Mouse (Mus musculus): ENCODE data around the gene Slc41a1. TPM values are rescaled to one million over a fixed set of nuclear protein-coding genes. Genes with fewer than 3 reads are reported as not detected.
A peak's percentile ranks its signal among the peaks of the same experiment; 100 is the strongest.

The Slc41a1 gene
- total and polyA plus RNA-seq, 3 experiments, result 43.4 to 69.5 (median 65.9) TPM

GRCm38 (mm10) chr1:131822292-131822691, 5.0 kb upstream of the Slc41a1 start:
- Histone ChIP-seq H3K36me3 (ENCODE audit: control insufficient read depth, insufficient read depth, low read length) (no peaks in the 10 kb centered on the region), H3K4me3 (no peak overlapping the region), H3K27me3 (ENCODE audit: control insufficient read depth, insufficient read depth, low read length) (no peaks in the 10 kb centered on the region), H3K9ac (ENCODE audit: low read depth, low read length) (no peak overlapping the region), H3K79me2 (replicated peaks; ENCODE audit: control insufficient read depth, insufficient read depth, low read length) (no peaks in the 10 kb centered on the region), H3K4me1 (ENCODE audit: control insufficient read depth, insufficient read depth, low read length) (no peaks in the 10 kb centered on the region; the same call in 1 of the 2 replicates), H3K27ac (no peak overlapping the region)
- 82% methylated on average over 8 of the region's 8 CpGs for WGBS
- no peak for TF ChIP-seq CTCF (IDR thresholded peaks at IDR 0.05)
- no peak for TF ChIP-seq EP300 (IDR thresholded peaks at IDR 0.05; ENCODE audit: insufficient read depth, low read depth, low read length)
- TF ChIP-seq POLR2A (IDR thresholded peaks at IDR 0.05; ENCODE audit: insufficient read depth, low read depth, low read length), result no peak
- DNase-seq, result no peak
- intact Hi-C loops (cut with DNase I), result no loop called here

DNA sequence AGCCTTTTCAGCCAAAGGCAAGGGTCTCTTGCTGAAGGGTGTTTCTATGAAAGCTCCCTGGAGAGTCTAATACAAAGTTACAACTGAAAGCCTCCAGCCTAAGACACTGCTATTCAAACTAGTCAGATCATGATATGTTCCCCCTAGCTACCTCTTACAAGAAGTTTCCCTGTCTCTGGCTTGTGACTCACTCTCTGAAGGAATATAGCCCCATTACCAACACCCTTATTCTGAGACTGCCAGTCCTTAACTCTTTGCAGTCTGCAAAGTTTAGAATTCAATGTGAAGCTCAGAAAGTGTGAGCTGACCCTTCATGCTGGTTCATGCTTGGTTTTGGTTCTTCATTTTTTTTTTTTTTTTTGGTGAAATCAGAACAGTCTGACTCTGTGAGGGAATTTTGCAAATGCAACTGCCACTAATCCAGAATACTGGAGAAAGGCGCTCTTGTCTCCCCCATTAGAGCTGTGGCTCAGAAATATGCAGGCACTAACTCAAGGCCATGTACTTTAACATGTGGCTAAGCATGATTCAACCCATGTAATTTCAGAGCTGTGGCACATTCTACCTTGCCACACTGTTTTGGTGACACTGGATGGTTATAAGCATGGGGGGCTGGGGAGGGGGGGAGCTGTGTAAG, 4.3 kb upstream of the Slc41a1 start:
- Histone ChIP-seq H3K4me1 (ENCODE audit: control insufficient read depth, insufficient read depth, low read length) (no peaks in the 10 kb centered on the region; the same call in 1 of the 2 replicates), H3K79me2 (replicated peaks; ENCODE audit: control insufficient read depth, insufficient read depth, low read length) (no peaks in the 10 kb centered on the region), H3K9ac (ENCODE audit: low read depth, low read length) (no peak overlapping the region), H3K27ac (no peak overlapping the region), H3K27me3 (ENCODE audit: control insufficient read depth, insufficient read depth, low read length) (no peaks in the 10 kb centered on the region), H3K36me3 (ENCODE audit: control insufficient read depth, insufficient read depth, low read length) (no peaks in the 10 kb centered on the region), H3K4me3 (no peak overlapping the region)
- TF ChIP-seq EP300 (IDR thresholded peaks at IDR 0.05; ENCODE audit: insufficient read depth, low read depth, low read length) (no peak), POLR2A (IDR thresholded peaks at IDR 0.05; ENCODE audit: insufficient read depth, low read depth, low read length) (no peak), CTCF (IDR thresholded peaks at IDR 0.05) (no peak)
- intact Hi-C loops (cut with DNase I), result no loop called here
- no peak for DNase-seq
- WGBS, result 91% methylated on average over 1 of the region's 1 CpGs

DNA sequence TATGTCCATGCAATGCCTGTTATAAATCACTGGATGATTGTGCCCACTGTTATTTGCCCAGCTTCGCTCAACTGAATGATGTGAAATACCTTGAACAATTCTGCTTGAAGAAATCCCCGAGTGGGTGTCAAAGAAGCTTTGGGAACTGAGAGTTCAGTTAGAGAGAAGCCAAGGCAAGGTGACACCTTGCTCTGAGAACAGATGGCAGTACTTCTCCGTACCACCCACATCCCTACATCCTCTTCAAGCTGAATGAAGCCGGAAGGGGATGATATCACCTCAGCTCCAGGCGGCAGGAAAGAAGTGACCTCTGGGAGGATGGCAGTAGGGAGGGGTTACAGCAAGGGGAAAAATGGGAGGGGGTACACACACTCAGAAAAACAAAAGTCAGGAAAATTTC, 3.7 kb upstream of the Slc41a1 start:
- Histone ChIP-seq H3K36me3 (ENCODE audit: control insufficient read depth, insufficient read depth, low read length) (no peaks in the 10 kb centered on the region), H3K79me2 (replicated peaks; ENCODE audit: control insufficient read depth, insufficient read depth, low read length) (no peaks in the 10 kb centered on the region), H3K27ac (no peak overlapping the region), H3K4me1 (ENCODE audit: control insufficient read depth, insufficient read depth, low read length) (no peaks in the 10 kb centered on the region; the same call in 1 of the 2 replicates), H3K4me3 (no peak overlapping the region), H3K27me3 (ENCODE audit: control insufficient read depth, insufficient read depth, low read length) (no peaks in the 10 kb centered on the region), H3K9ac (ENCODE audit: low read depth, low read length) (no peak overlapping the region)
- DNase-seq, result no peak
- TF ChIP-seq EP300 (IDR thresholded peaks at IDR 0.05; ENCODE audit: insufficient read depth, low read depth, low read length), result no peak
- TF ChIP-seq POLR2A (IDR thresholded peaks at IDR 0.05; ENCODE audit: insufficient read depth, low read depth, low read length), result no peak
- TF ChIP-seq CTCF (IDR thresholded peaks at IDR 0.05), result no peak
- WGBS, result 45% methylated on average over 5 of the region's 5 CpGs
- intact Hi-C loops (cut with DNase I), result no loop called here

DNA sequence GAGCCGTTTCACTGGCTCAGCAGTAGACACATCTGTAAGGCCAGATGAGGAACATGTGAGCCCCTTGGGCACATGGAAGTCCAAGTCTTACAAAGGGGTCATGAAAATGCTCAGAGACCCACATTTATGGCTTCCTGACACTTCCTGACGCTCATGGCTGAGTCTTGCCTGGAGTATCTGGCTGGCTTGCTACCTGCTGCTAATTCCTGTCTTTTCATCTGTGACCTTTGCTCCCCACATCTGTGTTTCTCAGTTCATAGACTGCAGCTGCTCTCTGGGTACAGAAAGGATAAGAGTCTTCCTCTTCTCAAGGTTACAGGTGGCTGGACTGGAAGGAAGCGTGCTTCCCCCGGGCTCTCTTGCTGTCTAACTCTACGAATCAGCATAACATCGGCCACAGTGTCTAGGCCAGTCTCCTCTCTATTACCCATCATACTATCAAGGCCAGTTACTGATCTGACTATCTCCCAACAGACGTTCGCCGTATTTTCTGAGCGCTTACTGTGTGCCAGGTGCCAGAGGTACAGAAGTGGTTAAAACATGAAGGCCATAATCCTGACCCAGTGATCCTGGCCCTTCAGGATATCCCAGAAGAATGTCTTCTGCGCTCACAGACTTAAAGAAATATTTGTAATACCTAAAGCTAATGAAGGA, 2.6 kb upstream of the Slc41a1 start:
- DNase-seq, result no peak
- 70% methylated on average over 11 of the region's 11 CpGs for WGBS
- Histone ChIP-seq H3K4me3 (no peak overlapping the region), H3K4me1 (ENCODE audit: control insufficient read depth, insufficient read depth, low read length) (peaks cover 2% of the 10 kb centered on the region), H3K9ac (ENCODE audit: low read depth, low read length) (no peak overlapping the region), H3K36me3 (ENCODE audit: control insufficient read depth, insufficient read depth, low read length) (no peaks in the 10 kb centered on the region), H3K27ac (no peak overlapping the region), H3K79me2 (replicated peaks; ENCODE audit: control insufficient read depth, insufficient read depth, low read length) (no peaks in the 10 kb centered on the region), H3K27me3 (ENCODE audit: control insufficient read depth, insufficient read depth, low read length) (no peaks in the 10 kb centered on the region)
- intact Hi-C loops (cut with DNase I), result loop anchor here (5.0 kb wide), 2 partner anchors 43 to 83 kb away; partner anchors contain the start of gene Rab29
- TF ChIP-seq CTCF (IDR thresholded peaks at IDR 0.05) (no peak), EP300 (IDR thresholded peaks at IDR 0.05; ENCODE audit: insufficient read depth, low read depth, low read length) (no peak), POLR2A (IDR thresholded peaks at IDR 0.05; ENCODE audit: insufficient read depth, low read depth, low read length) (no peak)

- TF ChIP-seq POLR2A (IDR thresholded peaks at IDR 0.05; ENCODE audit: insufficient read depth, low read depth, low read length) (peak; percentile 93), EP300 (IDR thresholded peaks at IDR 0.05; ENCODE audit: insufficient read depth, low read depth, low read length) (peak; percentile 35; the same call in 1 of the 2 replicates), CTCF (IDR thresholded peaks at IDR 0.05) (no peak)
- H3K4me1 ChIP-seq (ENCODE audit: control insufficient read depth, insufficient read depth, low read length), result peaks cover 13% of the 10 kb centered on the region
- peaks cover 8% of the 10 kb centered on the region for H3K36me3 ChIP-seq (ENCODE audit: control insufficient read depth, insufficient read depth, low read length)
- 0% methylated on average over 36 of the region's 36 CpGs for WGBS
- peak overlapping the region; percentile 74 for H3K9ac ChIP-seq (ENCODE audit: low read depth, low read length)
- H3K4me3 ChIP-seq, result peak overlapping the region; percentile 96
- DNase-seq, result peak; percentile 94 to 95
- intact Hi-C loops (cut with DNase I), result loop anchor here (5.0 kb wide), 2 partner anchors 39 to 79 kb away; partner anchors contain the start of gene Rab29
- peak overlapping the region; percentile 94 for H3K27ac ChIP-seq
- no peaks in the 10 kb centered on the region for H3K79me2 ChIP-seq (replicated peaks; ENCODE audit: control insufficient read depth, insufficient read depth, low read length)
- no peaks in the 10 kb centered on the region for H3K27me3 ChIP-seq (ENCODE audit: control insufficient read depth, insufficient read depth, low read length)
Measured at GRCm38 (mm10) chr1:131827787-131828258, 530 bp downstream of the Slc41a1 start.
